Mouse (Mus musculus): Measurements from ENCODE around the gene Cdhr3. TPM values are rescaled to one million over a fixed set of nuclear protein-coding genes. Genes with fewer than 3 reads are reported as not detected.
A peak's percentile ranks its signal among the peaks of the same experiment; 100 is the strongest.
"Not testable (repeated sequence)": the region's sequence is repeated elsewhere in the genome, so short reads cannot be mapped to it uniquely, and the experiment has no call there.

Gene Cdhr3
- total RNA-seq, 2 experiments from 2014 or later = 0.94 to 1.4 TPM

DNA sequence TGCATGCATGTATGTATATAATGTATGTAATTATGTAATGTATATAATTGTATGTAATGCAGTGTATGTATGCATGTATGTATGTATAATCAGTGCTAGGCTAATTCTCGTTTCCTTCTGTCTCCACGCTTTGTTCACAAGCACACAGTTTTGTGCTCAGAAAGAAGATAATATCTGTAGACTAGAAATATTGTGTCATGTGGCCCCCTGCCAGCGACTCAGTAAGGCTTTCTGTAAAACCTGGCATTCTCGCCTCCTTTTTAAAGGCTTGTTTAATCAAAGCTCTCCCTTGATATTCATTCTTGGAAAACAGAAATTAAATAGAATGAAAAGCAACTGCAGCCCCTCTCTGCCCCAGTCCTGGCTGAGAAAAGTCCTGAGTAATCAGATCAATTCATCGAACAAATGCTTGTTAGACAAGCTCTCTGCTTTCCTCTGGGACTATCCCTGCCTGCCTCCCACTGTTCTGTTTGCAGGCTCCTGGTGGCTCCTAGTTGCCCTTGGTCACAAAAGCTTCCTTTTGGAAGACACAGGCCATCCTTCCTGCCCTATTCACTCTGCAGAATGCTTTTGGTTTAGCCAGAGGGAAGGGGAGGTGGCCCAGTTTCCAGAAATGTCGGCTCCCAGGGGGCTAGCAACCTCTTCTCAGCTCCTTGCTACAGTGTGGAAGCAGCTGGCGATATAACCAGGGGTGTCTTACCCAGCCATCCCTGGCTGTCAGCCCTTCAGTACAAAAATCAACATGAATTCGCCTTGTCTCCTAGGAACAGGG is 20.6 kb downstream of the Cdhr3 start:
- peak; percentile 34 to 37 for DNase-seq

DNA sequence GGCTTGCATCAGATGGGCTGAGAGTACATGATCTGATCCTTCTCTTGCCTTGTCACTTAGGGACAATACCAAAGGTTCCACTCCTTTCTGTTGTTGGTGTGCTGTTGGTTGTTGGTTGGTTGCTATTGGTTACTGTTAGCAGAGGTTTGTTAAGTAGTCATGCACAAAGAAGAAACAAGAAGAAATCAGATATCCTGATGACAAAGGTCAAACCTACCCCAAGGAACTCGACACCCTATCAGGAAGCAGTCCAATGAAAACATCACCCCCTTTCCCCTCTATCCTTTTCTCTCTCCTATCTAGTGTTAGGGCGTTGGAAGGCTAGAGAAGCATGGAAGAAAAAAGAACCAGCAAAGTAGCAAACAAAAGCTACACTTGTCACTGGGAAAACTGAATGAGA is 23.7 kb downstream of the Cdhr3 start:
- DNase-seq = no peak

DNA sequence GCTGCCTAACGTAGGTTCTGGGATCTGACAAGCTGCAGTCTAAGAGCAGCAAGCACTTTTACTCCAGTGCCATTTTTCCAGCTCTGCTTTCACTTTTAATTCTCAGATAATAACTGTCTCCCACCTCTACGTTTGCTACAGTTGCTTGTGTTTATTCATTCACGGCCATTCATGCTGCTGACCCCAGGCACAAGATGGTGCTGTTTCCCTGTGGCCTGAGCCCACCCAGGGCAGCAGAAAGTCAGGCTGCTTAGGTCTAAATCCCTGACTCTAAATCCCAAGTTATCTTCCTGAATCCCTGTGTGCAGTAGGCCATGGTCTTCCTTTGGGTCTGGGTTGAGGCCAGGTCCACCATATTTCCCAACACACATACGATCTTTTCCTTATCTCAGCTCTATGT is 26.3 kb downstream of the Cdhr3 start:
- no peak for DNase-seq

DNA sequence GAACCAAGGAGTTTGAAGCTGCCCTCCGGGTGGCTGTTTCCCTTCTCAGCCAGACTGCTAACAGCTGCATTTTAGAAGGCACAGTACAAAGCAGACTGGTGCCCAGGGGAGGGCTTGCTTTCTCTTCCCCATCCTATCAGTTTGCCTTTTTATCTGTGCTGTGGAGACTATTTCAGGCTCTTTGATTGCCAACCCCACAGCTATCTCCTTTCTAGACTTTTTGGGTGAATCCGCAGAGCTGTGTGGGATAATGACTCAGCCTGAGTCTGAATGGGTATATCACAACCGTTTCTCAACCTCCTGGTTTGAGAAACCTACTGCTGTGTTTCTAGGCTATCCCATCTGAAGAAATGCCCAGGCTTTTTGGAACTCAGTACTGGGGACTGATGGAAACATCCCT is 27.5 kb downstream of the Cdhr3 start:
- no peak for DNase-seq

DNA sequence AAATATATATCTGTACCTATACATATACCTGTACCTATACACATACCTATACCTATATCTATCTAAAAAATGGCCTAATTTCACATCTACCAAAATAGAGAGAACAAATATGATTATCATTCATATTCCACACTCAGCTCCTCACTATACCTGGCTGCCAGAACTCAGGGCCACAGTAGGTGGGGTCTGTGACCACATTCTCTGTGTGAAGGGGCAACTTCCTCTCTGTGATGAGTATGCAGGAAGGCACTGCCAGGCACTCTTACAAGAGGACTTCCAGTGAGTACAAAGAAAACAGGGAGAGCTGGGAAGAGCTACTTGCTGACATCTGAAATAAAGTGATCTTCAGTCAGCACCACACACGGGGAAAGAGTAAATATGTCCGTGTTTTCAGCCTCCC is 28.4 kb downstream of the Cdhr3 start:
- no peak for DNase-seq

GRCm38 (mm10) chr12:33063250-33063649 is 29.4 kb downstream of the Cdhr3 start:
- DNase-seq = no peak

GRCm38 (mm10) chr12:33062379-33062778 is 30.3 kb downstream of the Cdhr3 start:
- DNase-seq = not testable (repeated sequence)

DNA sequence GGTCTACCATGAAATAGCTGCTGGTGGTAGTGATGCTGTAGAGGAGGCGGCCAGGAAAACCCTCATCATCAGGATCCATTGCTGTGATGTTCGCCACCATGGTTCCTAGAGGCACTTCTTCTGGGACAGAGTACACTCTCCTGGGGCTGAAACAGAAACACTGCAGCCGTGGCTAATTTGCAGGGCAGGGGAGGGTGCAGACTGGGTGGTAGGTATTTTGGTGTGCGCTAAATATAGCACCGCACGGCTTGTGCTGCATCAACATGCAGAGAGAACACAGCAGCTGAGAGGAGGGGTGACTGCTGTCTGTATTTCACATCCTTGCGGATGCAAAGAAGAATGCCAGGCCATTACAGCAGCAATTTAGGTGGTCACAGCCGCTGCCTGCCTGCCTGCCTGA is 31.0 kb downstream of the Cdhr3 start:
- DNase-seq = peak; percentile 34 to 38

DNA sequence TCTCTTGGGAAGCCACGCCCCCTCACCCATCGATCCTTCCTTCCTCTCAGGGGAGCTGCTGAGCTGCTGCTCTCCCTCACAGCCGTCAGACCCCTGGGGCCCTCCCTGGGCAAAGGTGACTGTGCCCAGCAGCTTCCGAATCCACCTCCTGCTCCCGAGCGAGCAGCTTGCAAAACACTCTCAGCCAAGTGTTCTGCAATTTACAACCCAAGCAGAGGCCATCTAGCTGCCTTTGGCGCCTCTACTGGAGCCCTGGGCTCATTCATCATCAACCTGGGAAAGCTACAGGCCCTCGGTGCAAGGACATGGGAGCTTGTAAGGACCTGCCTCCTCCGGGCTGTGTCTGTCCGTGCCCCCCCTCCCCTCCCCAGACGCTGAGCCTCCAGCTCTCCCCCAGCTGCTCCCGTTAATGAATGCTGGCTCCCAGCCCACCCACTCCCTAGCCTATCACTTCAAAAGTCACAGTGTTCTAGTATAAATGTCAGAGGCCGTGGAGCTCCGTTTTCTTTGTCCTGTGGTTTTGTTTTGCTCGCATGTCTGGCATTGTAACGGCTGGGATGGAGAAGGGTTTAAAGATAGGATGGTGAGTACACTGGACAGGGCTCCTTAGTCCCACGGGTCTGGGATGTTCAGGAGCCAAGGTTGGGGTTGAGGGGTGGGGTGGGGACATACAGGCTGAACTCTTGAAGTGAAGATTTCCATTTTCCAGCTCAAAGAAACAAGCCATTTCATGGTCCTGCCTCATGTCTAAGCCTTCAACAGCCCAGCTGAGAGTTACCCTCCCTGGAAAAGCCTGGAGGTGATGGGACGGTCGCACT is 35.2 kb downstream of the Cdhr3 start:
- no peak for DNase-seq

DNA sequence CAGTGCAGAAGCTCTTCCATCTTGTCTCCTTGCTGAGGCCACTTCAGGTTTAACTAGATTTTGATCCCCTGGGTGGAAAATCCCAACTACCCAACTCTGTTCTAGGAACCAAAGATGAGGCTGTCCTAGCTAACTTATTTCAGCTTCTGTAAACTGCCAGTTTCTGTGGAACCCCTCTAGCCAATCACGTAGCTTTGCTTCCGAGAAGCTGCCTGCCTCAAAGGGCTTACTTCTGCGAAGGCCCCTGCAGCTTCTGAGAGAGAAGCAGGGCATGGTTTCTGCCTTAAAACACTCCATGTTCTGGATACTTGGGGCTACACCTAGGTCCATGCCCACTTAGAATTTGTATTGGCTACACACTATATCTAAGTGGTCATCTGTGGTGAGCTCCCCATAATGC is 36.1 kb downstream of the Cdhr3 start:
- DNase-seq = no peak

DNA sequence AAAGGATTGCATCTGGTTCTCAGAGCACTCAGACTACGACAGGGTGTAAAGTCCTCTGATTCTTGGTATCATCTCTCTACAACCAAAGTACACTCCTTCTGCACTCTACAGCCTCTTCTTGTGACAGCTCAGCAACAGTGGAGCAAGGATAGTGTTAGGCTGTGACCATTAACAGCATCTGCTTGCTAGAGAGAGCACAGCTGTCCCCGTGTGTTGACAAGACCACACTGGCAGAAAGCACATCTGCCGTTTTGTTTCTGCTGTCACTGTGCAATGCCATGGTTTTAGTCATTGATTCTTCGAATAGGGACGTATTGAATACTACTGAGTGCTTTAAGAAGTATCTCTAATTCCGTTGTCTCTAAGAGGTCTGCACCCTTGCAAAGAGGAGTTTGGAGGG is 36.6 kb downstream of the Cdhr3 start:
- no peak for DNase-seq

- DNase-seq = no peak
Measured at GRCm38 (mm10) chr12:33053746-33054145, 38.9 kb downstream of the Cdhr3 start.

GRCm38 (mm10) chr12:33053311-33053710 is 39.4 kb downstream of the Cdhr3 start:
- no peak for DNase-seq

DNA sequence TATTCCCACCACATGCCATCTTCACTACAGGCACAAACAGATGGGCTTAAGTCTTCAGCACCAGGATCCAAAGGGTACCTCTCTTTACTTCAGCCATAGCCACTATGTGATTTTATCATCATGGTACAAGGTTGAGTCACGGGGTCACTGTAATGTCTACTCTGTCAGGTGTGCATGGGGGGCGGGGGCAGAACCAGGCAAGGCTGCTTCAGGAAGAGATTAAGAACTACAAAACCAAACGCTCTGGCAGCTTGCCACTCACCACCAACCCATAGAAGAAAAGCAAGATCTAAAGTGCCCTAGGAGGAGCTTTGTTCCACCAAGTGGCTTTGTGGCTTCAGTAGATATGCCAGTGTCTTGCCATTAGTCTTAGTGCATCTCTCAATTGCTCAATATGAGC is 44.3 kb downstream of the Cdhr3 start:
- DNase-seq = no peak

GRCm38 (mm10) chr12:33046434-33046833 is 46.2 kb downstream of the Cdhr3 start:
- DNase-seq = no peak

DNA sequence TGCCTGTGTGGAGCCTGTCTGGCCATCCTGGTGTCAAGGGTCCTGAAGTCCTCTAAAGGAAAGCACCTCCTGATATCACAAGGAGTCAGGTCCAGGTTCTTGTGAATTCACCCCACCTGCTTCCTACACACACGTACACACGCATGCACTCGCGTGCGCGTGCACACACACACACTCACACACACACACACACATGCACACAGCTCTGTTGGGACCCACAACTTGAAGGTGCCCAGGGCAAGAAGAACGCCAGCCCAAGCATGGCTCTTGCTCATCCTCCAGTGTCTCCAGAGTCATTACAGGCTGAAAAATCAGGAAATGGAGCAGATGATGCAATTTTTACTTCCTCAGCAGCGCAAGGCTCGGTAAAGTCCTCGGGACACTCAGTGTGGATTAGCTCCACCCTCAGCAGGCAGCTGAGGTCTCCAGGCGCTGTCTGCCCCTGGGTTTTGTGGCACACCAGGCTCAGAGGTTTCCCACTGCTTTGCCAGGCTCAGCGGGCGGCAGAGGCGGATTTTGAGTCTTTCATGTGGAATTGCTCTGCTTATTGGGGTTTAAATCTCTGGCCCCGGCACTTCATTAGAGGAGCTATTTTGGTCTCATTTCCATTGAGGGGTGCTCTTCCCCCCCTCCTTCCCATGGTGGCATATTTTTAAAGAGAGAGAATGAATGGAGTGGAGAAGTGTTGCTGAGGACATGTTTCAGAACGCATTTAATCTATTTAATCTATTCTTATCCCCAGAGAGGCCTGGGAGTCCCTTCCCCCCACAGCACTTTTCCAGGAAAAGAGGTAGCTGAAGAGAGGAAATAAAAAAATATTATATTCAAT is 46.9 kb downstream of the Cdhr3 start:
- no peak for DNase-seq

- no peak for DNase-seq
Measured at GRCm38 (mm10) chr12:33041476-33041875, 51.2 kb downstream of the Cdhr3 start.

DNA sequence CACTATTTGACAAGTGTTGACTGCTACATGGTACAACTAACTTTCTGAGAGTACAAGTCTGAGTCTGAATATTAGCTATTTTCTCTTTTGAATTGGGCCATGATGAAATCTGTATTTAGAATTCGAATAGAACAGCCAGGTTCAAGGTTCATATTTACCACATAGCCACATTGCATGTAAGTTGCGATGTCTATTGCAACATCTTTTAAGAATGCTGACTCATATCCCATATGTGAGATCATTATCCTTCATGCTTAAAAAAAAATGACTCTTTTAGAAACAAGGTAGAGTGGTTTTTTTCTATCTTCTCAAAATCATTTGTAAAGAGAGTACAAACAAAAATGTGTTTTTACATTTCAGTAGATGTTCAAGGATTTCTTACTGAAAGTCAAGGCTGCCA is 51.9 kb downstream of the Cdhr3 start:
- no peak for DNase-seq

GRCm38 (mm10) chr12:33038676-33039075 is 54.0 kb downstream of the Cdhr3 start:
- no peak for DNase-seq

- peak; percentile 72 to 73 for DNase-seq
Measured at GRCm38 (mm10) chr12:33035719-33036521, 56.8 kb downstream of the Cdhr3 start.

DNA sequence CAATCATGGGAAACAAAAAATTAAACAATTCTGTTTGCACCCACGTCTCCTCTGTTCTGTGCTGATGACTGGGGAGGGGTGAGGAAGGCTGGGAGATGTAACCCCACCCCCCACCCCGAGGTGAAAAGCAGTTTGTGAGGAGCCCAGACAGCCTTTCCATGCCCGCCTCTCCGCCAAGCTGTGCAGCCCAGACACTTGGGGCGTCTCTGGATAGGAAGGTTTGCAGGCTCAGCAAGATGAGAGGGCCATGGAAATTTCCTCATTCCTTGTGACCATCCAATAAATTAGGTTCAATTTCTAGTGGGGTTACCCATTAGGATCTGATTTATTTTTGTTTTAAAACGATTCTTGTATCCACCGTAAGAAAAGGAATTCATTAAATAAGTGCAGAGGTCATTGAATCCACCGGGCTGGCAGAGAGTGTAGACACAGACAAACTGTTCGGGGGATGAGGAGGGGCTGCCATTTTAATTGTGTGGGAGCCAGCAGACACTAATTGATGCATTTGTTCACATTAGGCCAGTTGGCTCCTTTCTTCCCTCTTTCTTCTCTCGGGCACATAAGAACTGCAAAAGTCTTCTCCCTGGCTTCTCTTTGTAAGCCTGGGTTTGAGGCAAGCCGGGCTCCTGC is 57.5 kb downstream of the Cdhr3 start:
- peak in 1 of 2 experiments; percentile 47 for DNase-seq

Data from layer of hippocampus, postnatal 36 days (tissue).